Mouse (Mus musculus): ENCODE measurements around the gene Hus1b. TPM values are rescaled to one million over a fixed set of nuclear protein-coding genes. Genes with fewer than 3 reads are reported as not detected.

The Hus1b gene
- 0.11 and 0.16 TPM in 2 replicates for polyA plus RNA-seq (2012; rRNA removed; ENCODE audit: low replicate concordance)

DNA sequence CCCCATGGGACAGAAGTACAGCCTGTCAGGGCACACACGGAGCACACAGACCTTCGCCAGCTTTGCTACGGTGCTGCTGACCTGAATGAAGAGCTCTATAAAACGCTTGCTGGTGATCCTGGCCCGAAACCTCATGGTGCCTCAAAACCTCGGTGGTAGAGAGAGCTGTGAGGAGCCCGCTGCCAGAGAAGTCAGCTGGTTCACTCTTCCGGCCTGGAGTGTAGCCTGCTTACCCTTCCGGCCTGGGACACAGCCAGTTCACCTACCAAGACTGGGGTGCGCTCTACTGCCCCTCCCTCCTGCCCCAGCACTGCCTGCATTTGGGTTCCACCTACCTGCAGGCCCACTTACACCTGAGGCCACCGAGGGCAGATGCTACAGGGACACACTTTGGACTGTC lies at the start of gene Hus1b:
Gene Hus1b (minus strand): TSS at position 220 of the 400 bp plus-strand sequence.

DNA sequence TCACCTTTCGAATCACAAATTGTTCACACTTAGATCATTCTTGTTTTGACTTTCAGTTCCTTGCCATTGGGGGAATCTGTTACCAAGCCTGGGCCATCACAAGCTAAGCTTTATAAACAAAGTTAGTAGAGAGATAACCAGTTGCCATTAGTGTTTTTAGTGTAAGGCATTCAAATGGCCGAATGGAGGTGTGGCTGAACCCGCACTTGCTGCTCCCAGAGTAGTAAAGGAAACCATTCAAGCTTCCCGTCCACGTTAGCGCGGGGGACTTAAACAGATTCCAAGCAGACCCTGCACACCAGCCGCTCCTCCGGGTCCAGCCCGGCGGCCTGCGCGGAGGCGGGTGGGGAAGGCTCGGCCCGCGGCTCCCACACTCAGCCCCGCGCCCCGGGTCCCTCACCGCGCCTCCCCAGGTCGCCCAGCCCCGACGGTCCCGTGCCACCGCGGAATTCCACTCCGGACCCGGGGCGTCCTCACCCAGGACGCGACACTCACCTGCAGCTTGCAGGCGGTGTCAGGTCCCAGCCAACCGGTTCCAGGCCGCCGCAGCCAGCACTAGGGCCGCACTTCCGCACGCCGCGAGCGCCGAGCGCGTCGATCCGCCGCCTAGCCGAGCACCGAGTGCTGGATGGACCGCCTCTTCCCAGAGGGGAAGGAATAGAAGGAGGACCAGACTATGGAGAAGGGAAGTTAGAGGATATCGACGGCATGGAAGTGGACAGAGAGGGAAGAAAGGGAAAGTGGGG lies 26.1 kb upstream of the Hus1b start, which contains the start of the genes Exoc2 and Gm5447:
Gene Exoc2 (minus strand): TSS at position 593 of the 746 bp plus-strand sequence.
Gene Gm5447 (plus strand): TSS at position 704 of the 746 bp plus-strand sequence.

Other genes starting within 250 kb of the Hus1b start
- gene Irf4, start 198.5 kb downstream of the Hus1b start, polyA plus RNA-seq (2012; rRNA removed; ENCODE audit: low replicate concordance) = 11.1 and 14.6 TPM in 2 replicates
- gene Exoc2, start 26.3 kb upstream of the Hus1b start, polyA plus RNA-seq (2012; rRNA removed; ENCODE audit: low replicate concordance) = 8.0 and 11.4 TPM in 2 replicates
- gene Gm5447, start 26.4 kb upstream of the Hus1b start, polyA plus RNA-seq (2012; rRNA removed; ENCODE audit: low replicate concordance) = 0.06 TPM in 1 of 2 replicates, not detected in the other